Mouse (Mus musculus) CD4-positive helper T cell, adult 2 months (primary cell): ENCODE measurements around the gene Tspoap1.

Experiments used
- DNase-seq: peaks from one replicate; pipeline ENCODE4 v3.0.0-alpha.2; 2012; ENCODE audit warnings: low read depth, missing footprints, low spot score

Gene Tspoap1

DNA sequence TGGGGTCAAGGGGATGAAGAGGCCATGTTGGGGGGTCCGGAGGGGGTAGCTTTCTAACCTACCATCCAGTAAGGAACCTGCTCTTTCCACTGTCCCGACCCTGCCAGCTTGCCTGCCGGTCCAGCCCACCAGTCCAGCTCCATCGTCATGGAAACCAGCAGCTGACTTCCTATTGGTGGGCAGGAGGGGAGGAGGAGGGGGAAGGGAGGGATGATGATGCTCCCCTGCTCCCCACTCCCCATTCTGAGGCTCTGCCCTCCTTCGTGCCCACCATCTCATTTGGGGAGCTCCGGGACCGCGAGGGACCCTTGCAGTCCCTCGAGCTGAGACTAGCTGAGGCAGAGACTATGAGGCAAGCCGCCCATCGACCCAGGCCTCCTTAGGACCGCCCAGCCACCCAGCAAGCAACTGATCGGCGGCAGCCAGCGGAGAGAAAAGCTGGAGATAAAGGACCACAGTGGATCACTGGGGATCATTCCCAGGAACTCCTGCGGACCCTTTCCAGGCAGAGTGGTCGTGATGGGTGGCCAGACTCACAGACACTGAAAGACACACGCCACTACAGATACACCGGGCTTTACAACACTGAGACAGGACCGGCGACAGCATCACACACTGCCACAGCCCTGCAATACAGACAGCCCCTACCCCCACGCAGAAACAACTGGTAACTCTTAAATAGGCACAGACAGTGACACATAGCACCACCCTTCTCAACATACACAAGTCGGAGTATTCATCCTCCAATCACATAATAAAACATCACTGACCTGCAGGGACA lies at the start of gene Tspoap1:
Gene Tspoap1, plus strand, starts transcription at position 241 of the 781 bp plus-strand sequence.
- DNase-seq: peak; percentile 70

DNA sequence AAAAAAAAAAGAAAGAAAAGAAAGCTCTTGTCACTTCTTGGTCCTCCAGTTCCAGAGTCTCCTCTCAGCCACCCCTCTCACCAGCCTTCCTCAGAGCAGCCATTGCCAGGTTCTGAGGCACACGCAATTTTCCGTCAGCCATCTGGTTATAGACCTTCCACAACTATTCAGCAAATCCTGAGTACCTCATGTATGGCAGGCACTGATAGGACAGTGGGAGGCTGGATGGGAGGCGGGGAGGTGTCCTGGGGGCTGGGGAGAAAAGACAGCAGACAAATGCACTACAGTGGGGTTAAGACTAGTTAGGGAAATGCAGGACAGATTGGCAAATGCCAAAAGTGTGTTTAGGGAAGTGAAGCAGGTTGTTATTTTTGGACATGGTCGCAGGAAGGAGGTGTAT lies 48.2 kb upstream of the Tspoap1 start:
- no peak for DNase-seq

DNA sequence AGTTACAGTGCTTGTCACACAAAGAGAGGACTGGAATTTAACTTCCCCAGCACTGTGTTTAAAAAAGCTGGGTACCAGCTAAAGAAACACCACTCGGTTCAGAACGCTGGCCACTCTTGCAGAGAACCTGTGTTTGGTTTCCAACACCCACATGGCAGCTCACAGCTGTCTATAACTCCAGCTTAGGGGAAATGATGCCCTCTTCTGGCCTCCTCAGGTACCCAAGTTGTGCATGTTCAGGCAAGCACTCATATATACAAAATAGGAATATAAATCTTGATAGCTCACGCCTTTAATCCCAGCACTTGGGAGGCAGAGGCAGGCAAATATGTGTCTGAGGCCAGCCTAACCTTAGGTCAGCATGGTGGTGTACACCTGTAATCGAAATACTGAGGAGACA lies 44.3 kb upstream of the Tspoap1 start:
- no peak for DNase-seq

- peak; percentile 45 for DNase-seq
Observed at GRCm38 (mm10) chr11:87719526-87719925, 40.8 kb upstream of the Tspoap1 start.

- peak; percentile 85 for DNase-seq
Observed at GRCm38 (mm10) chr11:87720324-87720723, 40.0 kb upstream of the Tspoap1 start.

GRCm38 (mm10) chr11:87720839-87721238 lies 39.5 kb upstream of the Tspoap1 start:
- peak; percentile 90 for DNase-seq

DNA sequence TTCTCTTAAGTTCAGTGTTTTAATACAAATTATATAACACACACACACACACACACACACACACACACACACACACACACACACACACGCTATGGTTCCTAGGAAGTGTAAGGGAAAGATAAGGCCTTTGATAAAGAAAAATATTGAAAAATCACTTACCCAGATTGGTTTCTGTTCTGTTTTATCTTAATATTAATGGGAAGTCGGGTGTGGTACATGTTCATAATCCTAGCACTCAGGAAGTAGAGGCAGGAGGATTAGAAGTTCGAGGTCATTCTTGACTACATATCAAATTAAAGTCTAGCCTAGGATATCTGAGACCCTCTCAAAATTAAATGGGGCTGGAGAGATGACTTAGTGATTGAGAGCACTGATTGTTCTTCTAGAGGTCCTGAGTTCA lies 38.2 kb upstream of the Tspoap1 start:
- no peak for DNase-seq

DNA sequence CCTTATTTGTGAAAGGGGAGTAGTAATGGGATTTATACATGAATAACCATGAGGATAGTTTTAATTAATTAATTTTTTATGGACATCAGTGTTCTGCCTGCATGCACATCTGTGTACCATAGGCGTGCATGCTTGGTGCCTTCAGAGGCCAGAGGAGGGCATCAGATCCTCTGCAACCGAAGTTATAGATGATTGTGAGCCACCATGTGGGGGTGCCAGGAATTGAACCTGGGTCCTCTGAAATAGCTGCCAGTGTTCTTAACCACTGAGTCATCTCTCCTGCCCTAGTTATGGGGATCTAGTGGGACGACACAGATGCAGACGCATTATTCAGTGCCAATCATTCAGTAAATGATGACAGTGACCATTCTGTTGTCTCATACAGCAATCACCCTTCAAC lies 37.5 kb upstream of the Tspoap1 start:
- DNase-seq: no peak

DNA sequence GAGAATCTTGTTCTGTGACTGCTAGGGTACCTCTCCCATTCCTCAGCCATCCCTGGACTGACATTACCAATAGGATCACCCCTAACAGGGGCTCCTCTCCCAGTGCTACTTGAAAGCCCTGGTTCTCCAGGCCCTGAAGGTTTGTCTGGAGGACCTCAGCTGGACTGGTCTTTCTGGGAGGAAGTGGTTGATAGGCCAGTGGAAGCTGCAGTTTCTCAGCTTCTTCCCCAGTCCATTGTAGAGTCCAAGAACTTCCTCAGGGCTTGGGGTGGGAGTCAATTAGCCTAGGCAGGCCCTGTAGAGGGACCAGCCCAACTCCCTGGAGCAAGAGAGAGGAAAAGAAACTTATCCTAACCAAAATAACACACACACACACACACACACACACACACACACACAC lies 34.8 kb upstream of the Tspoap1 start:
- DNase-seq: no peak

DNA sequence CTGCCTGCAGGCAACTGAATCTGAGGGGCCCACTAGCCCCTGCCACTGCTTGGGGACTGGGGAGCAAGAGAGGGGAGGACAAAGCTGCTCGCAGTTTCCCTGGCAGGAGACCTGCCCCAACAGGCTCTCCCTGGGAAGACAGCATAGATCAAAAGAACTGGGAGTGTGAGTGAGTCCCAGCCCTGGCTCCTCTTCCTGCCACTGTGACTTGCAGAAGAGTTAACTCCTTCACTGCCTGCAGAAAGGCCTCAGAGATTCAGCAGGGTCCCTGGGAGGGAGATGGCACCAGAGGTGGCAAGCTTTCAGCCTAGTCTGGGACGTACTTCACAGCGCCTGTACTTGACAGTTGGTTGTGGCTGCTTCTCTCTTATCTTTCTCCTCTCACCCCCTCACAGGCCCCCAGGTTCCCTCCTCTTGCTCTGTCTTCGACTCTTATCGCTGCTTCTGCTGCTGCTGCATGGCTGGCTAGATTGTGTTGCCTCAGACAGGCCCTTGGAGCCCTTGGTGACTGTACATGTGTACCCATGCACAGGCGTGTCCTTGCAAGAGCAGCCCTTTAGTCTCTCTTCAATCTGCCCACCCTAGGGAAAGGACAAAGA lies 34.3 kb upstream of the Tspoap1 start:
- no peak for DNase-seq

DNA sequence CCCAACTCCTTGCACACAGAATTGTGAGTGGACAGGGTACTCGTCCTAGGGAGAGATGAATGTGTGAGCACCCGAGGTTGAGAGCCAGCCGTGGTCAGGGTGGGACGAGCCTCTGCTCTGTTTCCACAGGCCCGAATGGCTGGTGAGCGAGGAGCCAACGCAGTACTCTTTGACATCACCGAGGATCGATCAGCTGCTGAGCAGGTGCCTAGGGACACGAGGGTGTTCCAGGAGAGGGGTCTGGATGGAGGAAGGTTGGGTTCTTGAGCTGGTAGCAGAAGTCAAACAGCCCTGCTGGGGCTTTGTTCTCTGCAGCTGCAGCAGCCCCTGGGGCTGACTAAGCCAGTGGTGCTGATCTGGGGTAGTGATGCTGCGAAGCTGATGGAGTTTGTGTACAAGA lies 33.3 kb upstream of the Tspoap1 start:
- no peak for DNase-seq

DNA sequence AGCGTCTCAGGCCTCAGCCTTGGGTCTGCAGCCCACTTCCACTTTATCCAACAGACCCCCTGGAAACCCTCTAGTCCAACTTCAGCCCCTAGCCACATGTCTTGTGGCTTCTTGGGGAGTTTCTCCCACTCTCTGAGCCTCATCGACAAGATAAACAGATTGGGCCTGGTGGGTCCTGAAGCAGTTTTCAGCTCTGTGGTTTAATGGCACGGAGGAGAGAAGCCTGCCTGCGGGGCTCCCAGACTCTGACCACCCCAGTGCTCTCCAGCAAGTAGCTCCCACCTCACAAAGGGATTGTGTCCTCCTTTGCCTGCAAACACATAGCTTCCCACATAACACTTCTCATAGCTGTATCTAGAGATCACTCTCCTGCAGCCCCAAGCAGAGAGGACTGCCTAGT lies 32.9 kb upstream of the Tspoap1 start:
- no peak for DNase-seq

DNA sequence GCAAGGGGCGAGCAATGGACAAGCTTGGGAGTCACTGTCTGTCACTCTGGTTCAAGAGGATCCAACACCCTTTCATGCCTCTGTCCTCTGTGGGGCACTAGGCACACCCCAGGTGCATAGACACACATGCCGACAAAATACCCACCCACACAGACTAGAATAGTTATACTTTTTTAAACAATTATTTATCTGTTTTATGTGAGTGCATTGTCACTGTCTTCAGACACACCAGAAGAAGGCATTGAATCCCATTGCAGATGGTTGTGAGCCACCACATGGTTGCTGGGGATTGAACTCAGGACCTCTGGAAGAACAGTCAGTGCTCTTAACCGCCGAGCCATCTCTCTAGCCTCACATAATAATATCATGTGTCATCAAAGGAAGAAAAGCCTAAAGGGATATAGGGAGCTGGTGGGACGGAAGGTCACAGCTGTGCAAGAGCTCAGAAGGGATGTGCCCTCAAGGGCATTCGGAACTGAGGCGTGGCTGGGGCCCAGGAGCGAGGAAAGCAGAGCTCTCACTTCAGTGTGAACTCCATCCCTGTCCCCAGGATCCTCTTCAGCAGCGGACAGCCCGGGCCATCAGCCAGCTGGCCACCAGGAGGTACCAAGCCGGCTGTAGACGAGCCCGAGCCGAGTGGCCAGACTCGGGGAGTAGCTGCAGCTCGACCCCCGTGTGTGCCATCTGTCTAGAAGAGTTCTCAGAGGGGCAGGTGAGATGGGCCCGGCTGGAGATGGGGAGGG lies 31.3 kb upstream of the Tspoap1 start:
- no peak for DNase-seq

GRCm38 (mm10) chr11:87729593-87730185 lies 30.7 kb upstream of the Tspoap1 start:
- DNase-seq: no peak

GRCm38 (mm10) chr11:87730652-87731310 lies 29.6 kb upstream of the Tspoap1 start:
- DNase-seq: no peak

DNA sequence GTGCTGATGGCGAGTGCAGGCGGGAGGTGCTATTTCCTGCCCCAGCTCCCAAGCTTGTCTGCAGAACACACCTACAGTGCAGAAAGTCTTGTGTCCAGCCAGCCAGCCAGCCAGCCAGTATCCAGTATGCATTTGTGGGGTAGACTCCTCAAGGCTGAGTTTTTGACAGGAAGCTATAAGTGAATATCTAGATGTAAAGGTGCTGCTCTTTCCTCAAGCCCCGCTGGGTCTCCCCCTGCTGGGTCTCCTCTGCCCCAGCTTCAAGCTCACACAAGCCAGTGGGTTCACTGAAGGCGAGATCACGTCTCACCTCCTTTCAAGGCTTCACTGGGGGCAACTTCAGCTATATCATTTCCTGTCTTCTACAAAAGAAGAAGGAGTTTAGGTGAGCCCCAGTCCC lies 26.0 kb upstream of the Tspoap1 start:
- peak; percentile 59 for DNase-seq

- DNase-seq: no peak
Observed at GRCm38 (mm10) chr11:87735691-87736090, 24.6 kb upstream of the Tspoap1 start.

GRCm38 (mm10) chr11:87736647-87737134 lies 23.6 kb upstream of the Tspoap1 start:
- peak; percentile 72 for DNase-seq

- DNase-seq: peak; percentile 99
Observed at GRCm38 (mm10) chr11:87737175-87737740, 23.1 kb upstream of the Tspoap1 start, which contains the start of gene Supt4a. TSS of gene Supt4a (plus strand) at chr11:87737552.

DNA sequence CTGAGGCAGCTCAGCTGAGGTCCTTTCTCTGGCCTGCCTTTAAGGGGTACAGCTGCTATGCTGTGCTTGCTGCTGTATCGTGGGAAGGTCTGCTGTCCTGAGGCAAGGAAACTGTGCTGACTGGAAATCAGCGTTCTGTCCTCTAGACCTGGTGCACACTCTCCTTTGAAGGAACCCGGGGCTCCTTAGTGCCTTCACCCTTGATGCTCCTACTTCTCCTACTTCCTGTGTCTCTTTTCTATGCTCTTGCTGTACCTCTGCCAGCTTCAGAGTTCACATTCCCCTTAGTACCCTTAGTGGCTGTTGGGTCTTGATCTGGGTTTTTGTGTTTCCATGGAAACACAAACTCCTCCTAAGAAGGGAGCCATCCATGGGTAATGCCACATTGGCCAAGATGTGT lies 16.6 kb upstream of the Tspoap1 start:
- DNase-seq: peak; percentile 53

DNA sequence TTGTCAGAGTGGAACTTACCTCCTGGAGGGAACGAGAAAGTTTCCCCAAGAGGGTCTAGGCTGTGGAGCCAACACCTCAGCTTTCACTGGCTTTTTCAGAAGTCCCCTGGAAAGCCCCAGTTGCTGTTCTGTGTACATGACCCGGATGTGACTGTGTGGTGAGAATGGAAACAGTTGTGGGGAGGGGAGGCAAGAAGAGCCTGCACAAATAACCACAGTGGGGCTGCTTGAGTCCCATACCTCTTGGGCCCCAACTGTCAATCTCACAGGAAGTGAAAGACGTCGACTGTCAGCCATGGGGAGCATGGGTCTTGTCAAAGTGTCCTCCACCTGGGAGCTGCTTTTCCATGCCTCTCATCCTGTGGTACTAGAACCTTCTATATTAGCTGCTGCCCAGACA lies 15.4 kb upstream of the Tspoap1 start:
- peak; percentile 95 for DNase-seq
